Mouse (Mus musculus): ENCODE measurements around the gene Tmem115.
"Not testable (repeated sequence)": the region's sequence is repeated elsewhere in the genome, so short reads cannot be mapped to it uniquely, and the experiment has no call there.

The Tmem115 gene

DNA sequence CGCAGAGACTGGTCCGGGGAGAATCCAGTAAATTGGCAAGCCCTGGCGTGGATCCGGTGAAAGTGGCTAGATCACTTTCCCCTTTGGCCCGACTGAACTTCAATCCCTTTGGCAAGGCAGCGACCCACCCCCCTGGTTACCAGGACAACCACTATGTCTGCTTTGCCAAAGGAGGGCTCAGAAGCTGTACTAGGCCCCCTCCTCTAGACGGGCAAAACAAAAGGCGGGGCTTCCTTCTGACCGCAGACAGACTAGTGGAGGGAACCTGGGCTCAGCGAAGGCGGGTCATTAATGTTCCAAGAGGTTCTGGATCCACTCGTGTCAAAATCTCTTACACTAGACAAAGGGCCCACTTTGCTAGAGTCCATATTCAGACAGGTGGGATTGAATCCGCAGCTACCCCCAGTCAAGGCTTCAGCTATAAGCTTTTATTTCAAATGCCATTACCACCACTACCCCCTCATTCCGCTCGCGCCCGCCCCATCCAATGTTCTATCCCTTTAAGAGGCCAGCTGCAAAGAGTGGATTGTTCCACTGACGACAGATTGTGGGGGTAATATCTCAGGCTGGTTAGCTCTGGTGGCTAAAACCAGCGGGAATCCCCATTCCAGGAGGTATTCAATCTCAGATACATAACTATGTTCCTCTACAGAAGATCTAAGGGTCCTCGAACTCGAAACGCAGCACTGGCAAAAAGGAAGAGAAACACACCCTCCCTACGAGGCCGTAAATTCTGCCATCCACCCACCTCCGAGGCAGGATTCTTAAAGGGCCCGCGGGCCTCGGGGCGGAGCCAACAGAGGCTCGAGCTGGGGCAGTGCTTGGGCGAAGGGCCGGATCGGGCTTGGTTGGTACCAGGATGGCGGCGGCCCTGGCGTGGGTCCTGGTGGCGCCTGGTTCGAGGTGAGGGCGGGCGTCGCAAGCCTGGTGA lies 34.9 kb downstream of the Tmem115 start:
- in situ Hi-C loops (cut with MboI, MseI): no loop called here

DNA sequence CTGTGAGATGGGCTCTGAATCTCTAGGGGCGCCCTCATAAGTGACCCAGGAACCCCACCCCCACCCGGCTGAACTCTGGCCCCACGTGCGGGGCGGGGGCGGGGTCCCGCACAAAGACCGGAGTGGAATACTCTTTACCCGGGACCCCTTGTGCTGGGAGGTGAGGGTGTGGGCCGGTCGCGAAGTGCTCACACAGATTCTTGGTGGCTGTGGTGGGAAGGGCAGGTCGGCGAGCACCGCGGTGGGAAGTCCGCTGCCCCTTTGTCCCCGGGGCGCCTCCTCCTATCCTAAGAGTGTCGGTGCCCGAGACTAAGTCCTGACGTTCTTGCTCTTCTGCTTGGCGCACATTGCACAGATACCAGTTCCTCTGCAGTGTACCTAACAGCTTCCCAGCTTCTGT lies 35.5 kb downstream of the Tmem115 start:
- in situ Hi-C loops (cut with MboI, MseI): no loop called here

DNA sequence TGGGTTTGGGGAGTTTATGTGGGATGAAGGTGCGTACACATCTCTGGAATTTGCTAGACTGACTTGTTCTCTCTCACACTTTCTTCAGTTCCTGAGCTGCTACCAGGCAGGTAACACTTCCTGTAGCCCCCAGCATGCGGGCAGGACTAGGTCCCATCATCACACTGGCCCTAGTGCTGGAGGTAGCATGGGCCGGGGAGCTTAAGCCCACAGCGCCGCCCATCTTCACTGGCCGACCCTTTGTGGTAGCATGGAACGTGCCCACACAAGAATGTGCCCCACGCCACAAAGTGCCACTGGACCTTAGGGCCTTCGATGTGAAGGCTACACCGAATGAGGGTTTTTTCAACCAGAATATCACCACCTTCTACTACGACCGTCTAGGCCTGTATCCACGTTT lies 36.3 kb downstream of the Tmem115 start:
- in situ Hi-C loops (cut with MboI, MseI): no loop called here

DNA sequence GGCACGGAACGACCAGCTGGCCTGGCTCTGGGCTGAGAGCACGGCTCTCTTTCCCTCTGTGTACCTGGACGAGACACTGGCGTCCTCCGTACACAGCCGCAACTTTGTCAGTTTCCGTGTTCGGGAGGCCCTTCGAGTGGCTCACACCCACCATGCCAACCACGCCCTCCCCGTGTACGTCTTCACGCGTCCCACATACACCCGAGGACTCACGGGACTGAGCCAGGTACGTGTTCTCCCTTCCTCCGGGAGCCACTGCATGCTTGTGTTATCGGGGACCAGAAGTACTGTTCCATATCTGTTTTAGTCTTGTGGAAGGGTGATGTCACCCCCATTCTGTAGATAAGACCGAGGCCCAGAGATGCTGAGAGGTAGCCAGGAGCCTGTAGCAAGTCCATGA lies 37.1 kb downstream of the Tmem115 start:
- in situ Hi-C loops (cut with MboI, MseI): no loop called here

DNA sequence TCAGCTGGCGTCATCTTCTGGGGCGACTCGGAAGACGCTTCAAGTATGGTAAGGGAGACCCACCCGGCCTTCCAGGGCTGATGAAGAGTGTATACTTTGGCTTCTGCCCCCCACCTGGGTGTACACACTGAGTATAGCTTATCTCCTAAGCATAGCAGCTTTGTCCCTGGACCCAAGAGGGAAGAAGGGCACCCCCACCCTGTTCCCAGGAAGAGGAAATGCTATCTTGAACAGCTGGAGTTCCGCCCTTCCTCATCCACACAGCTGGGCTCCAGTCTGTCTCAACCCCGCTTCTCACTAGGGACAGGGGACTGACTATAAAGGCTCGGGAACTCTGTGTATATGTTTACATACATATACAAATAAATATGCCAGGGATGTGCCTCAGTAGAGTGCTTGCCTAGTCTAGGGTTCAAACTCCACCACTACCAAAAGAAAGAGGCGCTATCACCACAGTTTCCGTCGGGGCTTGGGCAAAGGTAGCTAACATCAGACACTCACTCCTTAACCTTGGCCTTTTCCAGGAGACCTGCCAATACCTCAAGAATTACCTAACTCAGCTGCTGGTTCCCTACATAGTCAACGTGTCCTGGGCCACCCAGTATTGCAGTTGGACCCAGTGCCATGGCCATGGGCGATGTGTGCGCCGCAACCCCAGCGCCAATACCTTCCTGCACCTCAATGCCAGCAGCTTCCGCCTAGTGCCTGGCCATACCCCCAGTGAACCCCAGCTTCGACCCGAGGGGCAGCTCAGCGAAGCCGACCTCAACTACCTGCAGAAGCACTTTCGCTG lies 38.0 kb downstream of the Tmem115 start:
- in situ Hi-C loops (cut with MboI, MseI): no loop called here

DNA sequence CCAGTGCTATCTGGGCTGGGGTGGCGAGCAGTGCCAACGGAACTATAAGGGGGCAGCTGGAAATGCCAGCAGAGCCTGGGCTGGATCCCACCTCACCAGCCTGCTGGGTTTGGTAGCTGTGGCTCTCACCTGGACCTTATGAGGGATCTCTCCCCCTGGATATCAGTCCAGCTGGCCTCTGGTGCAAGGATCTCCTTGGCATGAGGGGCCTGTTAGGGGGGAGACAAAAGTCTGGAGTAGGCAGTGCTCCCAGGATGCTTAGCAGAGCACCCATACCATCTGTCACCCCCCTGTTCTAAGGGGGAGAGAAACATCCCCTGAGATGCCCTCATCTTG lies 38.5 kb downstream of the Tmem115 start:
- in situ Hi-C loops (cut with MboI, MseI): no loop called here

DNA sequence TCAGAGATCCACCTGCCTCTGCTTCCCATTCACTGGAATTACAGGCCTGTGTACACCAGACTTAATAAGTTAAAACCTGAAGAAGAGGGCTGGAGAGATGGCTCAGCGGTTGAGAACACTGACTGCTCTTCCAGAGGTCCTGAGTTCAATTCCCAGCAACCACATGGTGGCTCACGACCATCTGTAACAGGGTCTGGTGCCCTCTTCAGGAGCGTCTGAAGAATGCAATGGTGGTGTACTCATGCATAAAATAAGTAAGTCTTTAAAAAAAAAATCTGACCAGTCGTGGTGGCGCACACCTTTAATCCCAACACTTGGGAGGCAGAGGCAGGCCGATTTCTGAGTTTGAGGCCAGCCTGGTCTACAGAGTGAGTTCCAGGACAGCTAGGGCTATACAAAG lies 40.0 kb downstream of the Tmem115 start:
- in situ Hi-C loops (cut with MboI, MseI): not testable (repeated sequence)

DNA sequence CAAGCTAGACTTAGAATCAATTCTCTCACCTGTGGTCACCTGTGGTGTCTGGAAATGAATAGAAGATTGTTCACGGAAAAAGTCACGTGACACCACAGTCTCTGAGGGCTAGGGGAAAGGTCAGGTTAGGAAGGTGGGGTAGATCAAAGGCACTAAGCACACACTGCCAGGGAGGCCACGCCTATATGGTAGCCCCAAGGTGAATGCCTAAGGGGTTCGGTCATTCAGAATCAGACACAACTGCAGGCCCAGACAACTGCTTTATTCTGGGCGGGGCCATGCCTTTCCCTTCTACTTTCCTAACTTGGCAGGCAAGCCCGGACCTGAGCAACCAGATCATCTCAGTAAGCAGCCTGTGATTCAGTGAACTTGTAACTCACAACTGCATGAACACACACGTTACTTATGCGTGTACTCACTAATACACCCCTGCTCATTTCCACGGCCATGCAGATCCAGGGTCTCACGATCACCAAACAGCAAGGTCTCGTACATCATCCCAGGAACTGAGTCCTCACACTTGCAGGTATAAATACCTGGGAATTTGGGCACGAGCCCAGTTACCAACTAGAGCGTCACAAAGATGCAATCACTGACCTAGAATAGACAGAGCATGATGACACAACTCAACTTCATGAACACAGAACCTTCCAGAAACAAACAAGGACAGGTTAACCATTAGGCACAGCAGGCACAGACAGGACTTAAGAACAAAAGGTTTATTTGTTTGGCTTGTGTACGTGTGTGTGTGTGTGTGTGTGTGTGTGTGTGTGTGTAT lies 42.0 kb downstream of the Tmem115 start:
- in situ Hi-C loops (cut with MboI, MseI): no loop called here

DNA sequence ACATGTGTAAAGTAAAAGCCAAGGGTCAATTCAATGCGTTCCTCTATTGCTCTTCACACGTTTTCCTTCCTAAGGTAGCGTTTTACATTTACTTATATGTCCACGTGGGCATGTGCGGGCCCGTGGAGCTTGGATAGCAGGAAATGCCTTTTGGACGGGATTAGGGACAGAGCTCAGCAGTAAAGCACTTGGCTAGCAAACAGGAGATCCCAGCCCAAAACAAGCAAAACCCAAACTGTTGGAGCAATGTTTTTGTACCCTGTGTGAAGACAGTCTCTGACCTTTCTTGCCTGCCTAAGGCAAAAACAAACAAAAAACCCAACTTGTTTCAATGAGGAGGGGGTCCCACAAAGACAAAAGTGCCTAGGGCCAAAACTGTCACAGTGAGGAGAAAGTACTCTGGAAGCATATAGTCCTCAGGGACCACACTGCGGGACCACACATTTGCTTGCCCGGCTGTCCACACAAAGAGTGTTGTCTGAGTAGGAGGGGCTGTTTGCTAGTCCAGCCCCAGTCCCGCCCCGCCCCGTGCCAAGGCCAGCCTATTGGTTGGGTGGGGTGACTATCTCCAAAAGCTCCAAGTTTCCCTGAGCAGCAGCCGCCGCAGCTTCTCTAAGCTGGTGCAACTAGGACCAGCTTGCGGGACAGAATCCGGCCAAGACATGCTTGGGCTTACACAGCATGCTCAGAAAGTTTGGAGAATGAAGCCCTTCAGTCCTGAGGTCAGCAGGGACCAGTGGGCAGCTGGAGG lies 42.8 kb downstream of the Tmem115 start, which contains the start of gene Hyal1:
Gene Hyal1 (plus strand): TSS at position 571 of the 751 bp plus-strand sequence.
- in situ Hi-C loops (cut with MboI, MseI): no loop called here

DNA sequence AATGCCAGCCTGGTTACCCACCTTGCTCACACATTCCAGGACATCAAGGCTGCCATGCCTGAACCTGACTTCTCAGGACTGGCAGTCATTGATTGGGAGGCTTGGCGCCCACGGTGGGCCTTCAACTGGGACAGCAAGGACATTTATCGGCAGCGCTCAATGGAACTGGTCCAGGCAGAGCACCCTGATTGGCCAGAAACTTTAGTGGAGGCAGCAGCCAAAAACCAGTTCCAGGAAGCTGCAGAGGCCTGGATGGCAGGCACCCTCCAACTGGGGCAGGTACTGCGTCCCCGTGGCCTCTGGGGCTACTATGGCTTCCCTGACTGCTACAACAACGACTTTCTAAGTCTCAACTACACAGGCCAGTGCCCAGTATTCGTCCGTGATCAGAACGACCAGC lies 44.1 kb downstream of the Tmem115 start:
- in situ Hi-C loops (cut with MboI, MseI): no loop called here

DNA sequence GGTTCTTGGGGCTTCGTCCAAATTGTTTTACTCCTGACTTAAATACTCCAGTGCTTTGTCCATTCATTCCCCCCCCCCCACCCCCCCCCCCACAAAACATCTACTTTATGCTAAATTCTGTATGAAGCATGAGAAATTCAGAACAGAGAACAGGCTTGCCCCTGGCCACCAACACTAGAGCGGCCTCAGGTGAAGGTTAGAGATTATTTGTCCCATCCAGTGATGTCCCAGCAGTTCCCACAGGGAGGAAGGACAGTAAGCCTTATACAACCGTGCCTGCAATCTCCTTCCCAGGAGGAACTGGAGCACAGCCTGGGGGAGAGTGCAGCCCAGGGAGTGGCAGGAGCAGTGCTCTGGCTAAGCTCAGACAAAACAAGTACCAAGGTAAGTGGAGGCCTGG lies 44.8 kb downstream of the Tmem115 start, which contains the start of gene Naa80:
Gene Naa80 (plus strand): TSS at position 301 of the 400 bp plus-strand sequence.
- in situ Hi-C loops (cut with MboI, MseI): no loop called here

DNA sequence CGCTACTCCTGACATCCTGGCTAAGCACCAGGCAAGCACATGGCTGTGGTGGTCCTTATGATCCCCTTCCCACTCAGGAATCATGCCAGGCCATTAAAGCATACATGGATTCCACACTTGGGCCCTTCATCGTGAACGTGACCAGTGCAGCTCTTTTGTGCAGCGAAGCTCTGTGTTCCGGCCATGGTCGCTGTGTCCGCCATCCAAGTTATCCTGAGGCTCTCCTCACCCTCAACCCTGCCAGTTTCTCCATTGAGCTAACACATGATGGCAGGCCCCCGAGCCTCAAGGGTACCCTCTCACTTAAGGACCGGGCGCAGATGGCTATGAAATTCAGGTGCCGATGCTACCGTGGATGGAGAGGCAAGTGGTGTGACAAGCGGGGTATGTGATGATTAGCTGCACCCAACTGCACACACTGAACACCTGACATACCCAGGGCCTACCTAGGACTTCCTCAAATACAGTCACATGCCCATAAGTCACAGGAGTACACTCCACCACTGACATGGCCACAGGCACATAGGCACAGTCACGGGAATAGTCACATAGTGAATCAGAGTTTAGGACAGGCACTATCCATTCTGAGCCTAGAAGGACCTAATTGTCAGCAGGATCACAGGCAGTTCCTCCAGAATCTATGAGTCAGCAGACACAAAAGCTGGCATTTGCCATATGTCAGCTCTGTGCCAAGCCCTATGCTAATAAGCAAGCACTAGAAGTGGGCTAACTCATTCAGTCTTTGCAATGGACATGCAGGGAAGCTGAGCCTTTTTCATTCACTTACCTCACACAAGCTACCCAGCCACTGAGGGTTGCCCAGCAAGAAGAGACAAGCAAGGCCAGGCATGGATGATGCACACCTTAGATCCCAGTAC lies 45.5 kb downstream of the Tmem115 start:
- in situ Hi-C loops (cut with MboI, MseI): no loop called here

DNA sequence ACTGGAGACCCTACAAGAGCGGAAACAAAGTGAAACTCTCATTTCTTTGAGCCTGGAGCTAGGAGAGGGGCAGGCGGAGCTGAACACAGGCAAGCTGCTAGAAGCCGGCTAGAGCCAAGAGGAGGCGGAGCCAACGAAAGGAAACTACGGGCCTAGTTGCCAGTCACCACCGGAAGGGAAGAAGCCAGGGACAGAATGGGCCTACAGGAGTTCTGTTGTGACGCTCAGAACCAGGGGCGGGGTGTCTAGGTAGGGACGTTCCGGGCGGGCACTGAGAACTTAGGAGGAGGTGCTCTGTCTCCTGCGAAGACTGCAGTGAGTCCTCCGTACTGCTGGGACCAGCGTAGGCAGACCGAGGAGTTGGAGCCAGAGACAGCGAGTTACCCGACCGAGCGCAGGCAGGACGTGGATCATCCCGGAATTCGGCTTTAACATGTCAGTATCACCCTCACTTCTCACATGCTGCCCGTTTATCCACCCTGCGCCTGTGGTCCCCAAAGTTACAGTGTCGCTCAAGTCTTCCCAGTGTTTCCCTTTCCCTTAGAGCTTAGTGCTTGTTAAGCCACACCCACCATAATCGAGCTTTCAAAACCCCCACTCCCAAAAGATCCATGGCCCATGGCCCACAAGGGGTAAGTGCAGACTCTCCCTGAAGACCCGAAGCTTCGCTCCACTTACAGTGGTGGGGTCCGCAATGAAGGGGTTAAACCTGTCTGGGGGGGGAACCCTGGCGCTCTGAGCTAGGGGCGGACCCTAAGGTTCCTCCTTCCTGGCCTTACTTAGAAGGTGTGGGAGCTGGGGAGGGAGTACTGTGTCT lies 47.0 kb downstream of the Tmem115 start, which contains the start of gene Hyal3:
Gene Hyal3 (plus strand): TSS at position 318 of the 817 bp plus-strand sequence.
- in situ Hi-C loops (cut with MboI, MseI): no loop called here

DNA sequence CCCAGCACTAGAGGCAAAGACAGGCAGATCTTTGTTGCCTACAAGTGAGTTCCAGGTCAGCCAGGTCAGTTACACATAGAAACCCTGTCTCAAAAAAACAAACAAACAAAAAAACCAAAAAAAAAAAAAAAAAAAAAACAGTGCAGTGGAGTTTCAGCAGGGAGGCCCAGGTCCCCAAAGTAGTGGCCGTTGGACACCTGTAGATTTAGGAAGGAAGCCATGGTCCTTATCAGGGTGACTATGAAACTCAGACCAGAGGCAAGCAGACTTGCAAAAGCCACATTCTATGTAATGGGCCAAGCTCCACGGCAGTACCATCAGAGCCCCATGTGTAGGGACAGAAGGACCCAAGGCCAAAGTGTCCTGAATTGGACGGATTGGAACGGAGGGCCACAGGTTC lies 47.8 kb downstream of the Tmem115 start:
- in situ Hi-C loops (cut with MboI, MseI): no loop called here

DNA sequence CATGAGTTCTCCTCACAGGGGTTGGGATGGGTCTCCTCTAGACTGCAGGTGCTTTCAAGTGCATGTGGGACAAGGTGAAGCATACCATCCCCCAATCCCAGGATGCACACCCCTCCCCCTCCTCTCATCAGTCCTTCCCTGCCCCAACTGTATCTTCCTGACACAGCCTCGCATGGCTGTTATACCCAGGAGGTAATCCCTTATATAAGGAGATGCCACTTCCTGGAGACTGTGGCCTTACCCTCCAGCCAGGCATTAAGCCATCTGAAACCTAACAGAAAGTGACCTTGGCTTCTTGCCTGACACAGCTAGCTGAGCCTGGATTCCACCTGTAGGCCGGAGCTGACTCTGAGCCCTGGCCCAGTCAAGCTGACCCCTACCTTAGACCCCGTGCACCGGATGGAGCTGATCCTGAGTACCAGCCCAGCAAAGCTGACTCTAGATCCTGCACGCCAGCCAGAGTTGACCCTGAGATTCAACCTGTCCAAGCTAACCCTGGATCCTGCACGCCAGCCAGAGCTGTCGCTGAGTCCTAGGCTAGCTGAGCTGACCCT lies 48.8 kb downstream of the Tmem115 start:
- in situ Hi-C loops (cut with MboI, MseI): no loop called here

DNA sequence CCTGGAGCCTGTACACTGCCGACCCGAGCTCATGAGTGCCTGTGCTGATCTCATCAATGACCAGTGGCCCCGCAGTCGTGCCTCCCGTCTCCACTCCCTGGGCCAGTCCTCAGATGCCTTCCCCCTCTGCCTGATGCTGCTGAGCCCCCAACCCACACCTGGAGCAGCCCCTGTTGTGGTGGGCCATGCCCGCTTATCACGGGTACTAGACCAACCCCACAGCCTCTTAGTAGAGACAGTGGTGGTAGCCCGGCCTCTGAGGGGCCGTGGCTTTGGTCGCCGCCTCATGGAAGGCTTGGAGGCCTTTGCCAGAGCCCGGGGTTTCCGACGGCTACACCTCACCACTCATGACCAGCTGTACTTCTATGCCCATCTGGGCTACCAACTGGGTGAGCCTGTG lies 49.4 kb downstream of the Tmem115 start:
- in situ Hi-C loops (cut with MboI, MseI): no loop called here

DNA sequence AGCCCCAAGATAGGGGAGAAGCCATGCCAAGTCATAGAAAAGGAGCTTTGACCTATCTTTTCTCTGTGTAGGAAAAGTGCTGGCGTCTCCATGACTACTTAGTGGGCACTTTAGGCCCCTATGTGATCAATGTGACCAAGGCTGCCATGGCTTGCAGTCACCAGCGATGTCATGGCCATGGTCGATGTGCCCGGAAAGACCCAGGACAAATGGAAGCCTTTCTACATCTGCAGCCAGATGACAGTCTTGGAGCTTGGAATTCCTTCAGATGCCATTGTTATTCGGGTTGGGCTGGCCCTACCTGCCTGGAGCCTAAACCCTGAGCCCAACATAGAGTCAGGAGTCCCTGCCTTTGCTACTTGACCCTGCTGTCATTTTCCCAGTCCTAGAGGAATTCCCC lies 52.8 kb downstream of the Tmem115 start:
- in situ Hi-C loops (cut with MboI, MseI): no loop called here

DNA sequence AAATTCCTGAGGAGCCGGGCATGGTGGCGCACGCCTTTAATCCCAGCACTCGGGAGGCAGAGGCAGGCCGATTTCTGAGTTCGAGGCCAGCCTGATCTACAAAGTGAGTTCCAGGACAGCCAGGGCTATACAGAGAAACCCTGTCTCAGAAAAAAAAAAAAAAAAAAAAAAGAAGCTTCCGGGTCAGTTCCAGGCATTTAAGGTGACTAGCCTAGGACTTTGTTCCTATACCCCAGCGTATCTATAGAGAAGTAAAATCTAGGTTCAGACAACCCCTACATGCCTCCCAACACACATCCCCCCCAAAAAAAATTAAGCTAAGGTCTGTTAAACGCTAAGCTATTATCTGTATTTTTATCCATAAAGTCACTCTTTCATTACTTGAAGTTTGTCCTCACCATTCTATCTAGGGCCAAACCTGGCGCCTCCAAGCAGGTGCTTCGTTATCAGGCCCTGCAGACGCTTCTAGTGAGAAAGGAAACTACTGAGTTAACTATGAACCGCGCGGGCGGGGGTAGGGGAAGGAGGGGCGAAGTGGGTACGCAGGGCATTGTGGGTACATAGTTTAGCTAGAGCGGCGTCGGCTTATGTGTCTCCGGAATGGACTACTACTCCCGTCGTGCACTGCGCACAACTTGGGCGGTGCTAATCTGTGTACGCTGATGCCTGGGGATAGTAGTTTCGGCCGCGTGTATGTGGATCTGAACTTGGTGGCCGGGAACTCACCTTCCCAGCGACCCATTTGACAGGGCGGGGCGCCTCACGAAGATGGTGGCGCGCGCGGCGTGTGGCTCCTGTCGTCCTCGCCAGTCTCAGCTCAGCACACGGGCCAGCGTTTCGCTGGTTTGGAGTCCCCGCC lies 53.5 kb downstream of the Tmem115 start, which contains the start of gene Ifrd2:
Gene Ifrd2 (plus strand): TSS at position 669 of the 859 bp plus-strand sequence.
- in situ Hi-C loops (cut with MboI, MseI): no loop called here
